Mouse (Mus musculus): ENCODE measurements around the gene Rhbg. TPM values are rescaled to one million over a fixed set of nuclear protein-coding genes. Genes with fewer than 3 reads are reported as not detected.

The Rhbg gene
- total and polyA plus RNA-seq, 3 experiments = not detected

DNA sequence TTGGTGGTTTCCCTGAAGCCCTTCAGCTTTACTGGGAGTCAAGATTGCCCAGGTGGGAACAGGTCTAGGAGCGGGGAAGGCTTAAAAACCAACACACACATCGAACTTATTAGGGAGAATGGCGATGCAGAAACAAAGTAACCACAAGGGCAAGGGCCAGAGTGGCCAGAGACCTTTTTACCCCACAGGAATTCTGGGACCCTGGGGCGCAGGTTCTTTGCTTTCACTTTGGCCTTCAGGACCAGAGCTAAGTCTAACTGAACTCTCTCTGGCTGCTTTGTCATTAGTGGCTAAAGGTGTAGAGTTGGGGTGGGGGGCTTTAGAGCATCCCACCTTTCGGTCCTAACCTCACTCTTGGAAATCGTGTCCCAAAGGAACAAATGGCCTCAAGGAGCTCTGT is 38.4 kb downstream of the Rhbg start:
- H3K4me3 ChIP-seq (ENCODE audit: control insufficient read depth in 1 of 2, insufficient read depth in 1 of 2, low read depth in 2 of 2, low read length in 2 of 2) = no peak overlapping the region
- peaks cover 0 to 9% of the 10 kb centered on the region in 2 experiments; a peak in 2 of 4 replicates for H3K36me3 ChIP-seq (ENCODE audit: control insufficient read depth in 1 of 2, insufficient read depth in 2 of 2, low read length in 2 of 2)

DNA sequence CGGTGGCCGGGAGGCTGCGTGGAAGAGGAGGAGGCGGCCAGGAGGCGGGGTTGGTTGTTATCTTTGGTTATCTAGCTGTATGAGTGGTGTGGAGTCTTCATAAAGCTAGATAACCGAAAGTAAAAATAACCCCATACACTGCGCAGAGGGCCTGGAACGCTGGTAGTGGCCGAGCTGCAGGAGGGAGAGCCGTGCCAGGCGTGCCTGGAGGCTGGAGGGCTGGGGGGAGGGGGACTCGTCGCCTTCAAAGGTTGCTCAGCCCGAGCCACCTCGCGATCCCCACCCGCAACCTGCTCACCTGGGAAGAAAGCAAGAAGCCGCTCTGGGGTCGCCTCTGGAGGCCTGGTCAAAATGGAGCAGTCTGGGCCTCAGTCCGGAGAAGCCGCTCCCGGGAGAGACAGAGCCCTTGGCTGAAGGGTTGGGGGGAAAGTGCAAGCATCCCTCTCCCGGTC is 38.9 kb downstream of the Rhbg start:
- Histone ChIP-seq H3K4me1 (ENCODE audit: control insufficient read depth in 1 of 2, insufficient read depth in 2 of 2, low read length in 2 of 2) (peaks cover 2 to 13% of the 10 kb centered on the region in 2 experiments; a peak in 3 of 4 replicates), H3K4me3 (ENCODE audit: control insufficient read depth in 1 of 2, insufficient read depth in 1 of 2, low read depth in 2 of 2, low read length in 2 of 2) (no peak overlapping the region), H3K36me3 (ENCODE audit: control insufficient read depth in 1 of 2, insufficient read depth in 2 of 2, low read length in 2 of 2) (peaks cover 0 to 9% of the 10 kb centered on the region in 2 experiments; a peak in 2 of 4 replicates), H3K9ac (ENCODE audit: control insufficient read depth, low read depth, low read length, poor library complexity, severe bottlenecking) (no peak overlapping the region), H3K27ac (ENCODE audit: control insufficient read depth, low read depth, low read length) (no peak overlapping the region), H3K27me3 (ENCODE audit: control insufficient read depth in 1 of 2, insufficient read depth in 2 of 2, low read length in 2 of 2) (peaks cover 4 to 7% of the 10 kb centered on the region in 2 experiments), H3K9me3 (replicated peaks; ENCODE audit: insufficient read depth, low read length) (no peaks in the 10 kb centered on the region), H3K79me2 (ENCODE audit: control insufficient read depth, insufficient read depth, low read length, poor library complexity) (no peaks in the 10 kb centered on the region)
- no peak for DNase-seq (ENCODE audit: low read depth, low spot score)
- TF ChIP-seq ETS1 (IDR thresholded peaks at IDR 0.05; ENCODE audit: low read depth, low read length) (no peak), E2F4 (IDR thresholded peaks at IDR 0.05; ENCODE audit: borderline replicate concordance, low read depth, low read length) (no peak), ZKSCAN1 (IDR thresholded peaks at IDR 0.05; ENCODE audit: low read depth, low read length) (no peak), TAL1 (IDR thresholded peaks at IDR 0.05; ENCODE audit: low read length) (no peak), CTCF (IDR thresholded peaks at IDR 0.05 in 2 of 3, conservative IDR thresholded peaks at IDR 0.05 in 1 of 3; ENCODE audit: control insufficient read depth in 1 of 3, insufficient read depth in 1 of 3, low read depth in 2 of 3, low read length in 3 of 3, poor library complexity in 1 of 3, severe bottlenecking in 1 of 3) (no peak), ZNF384 (IDR thresholded peaks at IDR 0.05; ENCODE audit: low read depth, low read length) (no peak), POLR2AphosphoS2 (IDR thresholded peaks at IDR 0.05; ENCODE audit: low read length) (no peak), ZMIZ1 (IDR thresholded peaks at IDR 0.05; ENCODE audit: low read depth, low read length) (no peak), UBTF (IDR thresholded peaks at IDR 0.05; ENCODE audit: borderline replicate concordance, insufficient read depth, low read depth, low read length) (no peak)

More for the DNA sequence above, 38.4 kb downstream of the Rhbg start:
- H3K9me3 ChIP-seq (replicated peaks; ENCODE audit: insufficient read depth, low read length) = no peaks in the 10 kb centered on the region
- peaks cover 2 to 13% of the 10 kb centered on the region in 2 experiments; a peak in 3 of 4 replicates for H3K4me1 ChIP-seq (ENCODE audit: control insufficient read depth in 1 of 2, insufficient read depth in 2 of 2, low read length in 2 of 2)
- no peaks in the 10 kb centered on the region for H3K79me2 ChIP-seq (ENCODE audit: control insufficient read depth, insufficient read depth, low read length, poor library complexity)
- no peak for TF ChIP-seq USF1 (IDR thresholded peaks at IDR 0.05; ENCODE audit: low read depth, low read length)
- no peak for TF ChIP-seq ETS1 (IDR thresholded peaks at IDR 0.05; ENCODE audit: low read depth, low read length)
- DNase-seq (ENCODE audit: low read depth, low spot score) = no peak
- no peak overlapping the region for H3K9ac ChIP-seq (ENCODE audit: control insufficient read depth, low read depth, low read length, poor library complexity, severe bottlenecking)
- no peak overlapping the region for H3K27ac ChIP-seq (ENCODE audit: control insufficient read depth, low read depth, low read length)
- H3K27me3 ChIP-seq (ENCODE audit: control insufficient read depth in 1 of 2, insufficient read depth in 2 of 2, low read length in 2 of 2) = peaks cover 2 to 7% of the 10 kb centered on the region in 2 experiments

DNA sequence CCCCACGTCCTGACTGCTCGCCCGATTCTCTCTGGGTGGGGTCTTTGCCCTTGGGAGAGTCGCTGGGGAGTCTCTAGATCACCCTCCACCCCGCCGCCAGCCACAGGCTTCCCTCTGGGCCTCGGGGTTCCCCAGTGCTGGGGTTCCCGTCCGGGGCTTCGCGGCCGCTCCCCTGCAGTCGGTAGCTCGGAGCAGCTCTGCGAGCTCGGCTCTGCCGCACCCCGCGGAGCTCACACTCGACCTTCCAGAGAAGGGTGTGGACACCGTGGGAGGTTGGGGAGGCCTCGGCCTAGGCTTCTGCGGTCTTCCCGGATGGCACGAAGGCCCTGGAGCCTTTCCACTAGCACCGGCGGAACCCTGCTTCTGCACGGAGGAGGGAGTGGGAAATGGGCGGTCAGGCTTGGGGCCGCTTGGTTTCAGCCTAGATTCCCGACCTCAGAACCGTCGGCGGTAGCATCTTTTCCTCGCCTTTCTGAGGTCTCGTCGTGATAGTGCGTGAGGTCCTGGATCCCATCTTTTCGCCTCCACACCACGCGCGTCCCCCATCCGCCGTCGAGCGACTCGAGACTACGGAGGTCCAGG is 39.4 kb downstream of the Rhbg start:
- DNase-seq (ENCODE audit: low read depth, low spot score) = no peak

More for the DNA sequence above, 39.4 kb downstream of the Rhbg start:
- TF ChIP-seq SIN3A (IDR thresholded peaks at IDR 0.05; ENCODE audit: low read length) (no peak), RAD21 (IDR thresholded peaks at IDR 0.05; ENCODE audit: low read depth, low read length) (no peak), KAT2A (conservative IDR thresholded peaks at IDR 0.05; ENCODE audit: low read depth, low read length) (no peak), MXI1 (IDR thresholded peaks at IDR 0.05; ENCODE audit: low read depth, low read length) (no peak), GATA1 (IDR thresholded peaks at IDR 0.05; ENCODE audit: low read depth, low read length) (no peak), TCF12 (IDR thresholded peaks at IDR 0.05; ENCODE audit: low read depth, low read length) (no peak), UBTF (IDR thresholded peaks at IDR 0.05; ENCODE audit: borderline replicate concordance, insufficient read depth, low read depth, low read length) (no peak), E2F4 (IDR thresholded peaks at IDR 0.05; ENCODE audit: borderline replicate concordance, low read depth, low read length) (no peak), ZKSCAN1 (IDR thresholded peaks at IDR 0.05; ENCODE audit: low read depth, low read length) (no peak), TBP (IDR thresholded peaks at IDR 0.05; ENCODE audit: low read depth, low read length) (no peak), USF1 (IDR thresholded peaks at IDR 0.05; ENCODE audit: low read depth, low read length) (no peak), CHD2 (IDR thresholded peaks at IDR 0.05; ENCODE audit: low read length) (no peak), MAFK (IDR thresholded peaks at IDR 0.05; ENCODE audit: borderline replicate concordance, low read depth, low read length) (no peak), CHD1 (IDR thresholded peaks at IDR 0.05; ENCODE audit: low read depth, low read length) (no peak)
- Histone ChIP-seq H3K9me3 (replicated peaks; ENCODE audit: insufficient read depth, low read length) (no peaks in the 10 kb centered on the region), H3K79me2 (ENCODE audit: control insufficient read depth, insufficient read depth, low read length, poor library complexity) (no peaks in the 10 kb centered on the region), H3K27ac (ENCODE audit: control insufficient read depth, low read depth, low read length) (no peak overlapping the region), H3K36me3 (ENCODE audit: control insufficient read depth in 1 of 2, insufficient read depth in 2 of 2, low read length in 2 of 2) (peaks cover 0 to 9% of the 10 kb centered on the region in 2 experiments; a peak in 2 of 4 replicates), H3K4me3 (ENCODE audit: control insufficient read depth in 1 of 2, insufficient read depth in 1 of 2, low read depth in 2 of 2, low read length in 2 of 2) (no peak overlapping the region), H3K4me1 (ENCODE audit: control insufficient read depth in 1 of 2, insufficient read depth in 2 of 2, low read length in 2 of 2) (peaks cover 2 to 13% of the 10 kb centered on the region in 2 experiments; a peak in 3 of 4 replicates), H3K27me3 (ENCODE audit: control insufficient read depth in 1 of 2, insufficient read depth in 2 of 2, low read length in 2 of 2) (peaks cover 4 to 7% of the 10 kb centered on the region in 2 experiments), H3K9ac (ENCODE audit: control insufficient read depth, low read depth, low read length, poor library complexity, severe bottlenecking) (no peak overlapping the region)

Data from MEL (cell line).